Mouse (Mus musculus) activated CD4-positive, CD25-positive, alpha-beta regulatory T cell, adult 9 weeks (primary cell): ENCODE data around the gene Asgr1. TPM values are rescaled to one million over a fixed set of nuclear protein-coding genes. Genes with fewer than 3 reads are reported as not detected.

Experiments
- polyA plus RNA-seq: library from polyadenylated mRNA; unstranded; fragments of 100-300 nt; shearing (Covaris generic); gene quantifications from one replicate; pipeline ENCODE4 v1.2.1, GENCODE M21; 2017

Gene Asgr1
- polyA plus RNA-seq, result not detected

GRCm38 (mm10) chr11:70053898-70054570, at the start of gene Asgr1:
TSS of gene Asgr1 (plus strand) at chr11:70054085.

GRCm38 (mm10) chr11:70014880-70015558, 38.9 kb upstream of the Asgr1 start, which contains the start of gene Acadvl:
TSS of gene Acadvl (minus strand) at chr11:70015411.

GRCm38 (mm10) chr11:70016669-70017068, 37.2 kb upstream of the Asgr1 start, which contains the start of gene Dlg4:
TSS of gene Dlg4 (plus strand) at chr11:70016942.

GRCm38 (mm10) chr11:70091986-70092783, 38.3 kb downstream of the Asgr1 start, which contains the start of gene Asgr2:
TSS of gene Asgr2 (plus strand) at chr11:70092644.

Other genes with a start within 250 kb of the Asgr1 start
- gene Tmem102, start 248.5 kb upstream of the Asgr1 start, polyA plus RNA-seq, result not detected
- not detected for gene Gm39566, start 238.8 kb upstream of the Asgr1 start, polyA plus RNA-seq
- gene Spem2, start 235.6 kb upstream of the Asgr1 start, polyA plus RNA-seq, result not detected
- gene Spem1, start 231.9 kb upstream of the Asgr1 start, polyA plus RNA-seq, result not detected
- 0.56 TPM for gene Nlgn2, start 216.3 kb upstream of the Asgr1 start, polyA plus RNA-seq
- gene Tmem256, start 215.6 kb upstream of the Asgr1 start, polyA plus RNA-seq, result 125 TPM
- 23.8 TPM for gene Plscr3, start 207.7 kb upstream of the Asgr1 start, polyA plus RNA-seq
- gene Tnk1, start 195.4 kb upstream of the Asgr1 start, polyA plus RNA-seq, result not detected
- not detected for gene Tmem95, start 176.1 kb upstream of the Asgr1 start, polyA plus RNA-seq
- gene Kctd11, start 172.7 kb upstream of the Asgr1 start, polyA plus RNA-seq, result 2.1 TPM
- gene Acap1, start 158.5 kb upstream of the Asgr1 start, polyA plus RNA-seq, result 613 TPM
- 2.8 TPM for gene 2810408A11Rik, start 153.1 kb upstream of the Asgr1 start, polyA plus RNA-seq
- gene Neurl4, start 153.0 kb upstream of the Asgr1 start, polyA plus RNA-seq, result 3.6 TPM
- 135 TPM for gene Gps2, start 140.2 kb upstream of the Asgr1 start, polyA plus RNA-seq
- gene Eif5a, start 132.1 kb upstream of the Asgr1 start, polyA plus RNA-seq, result 1,138 TPM
- not detected for gene Ybx2, start 118.3 kb upstream of the Asgr1 start, polyA plus RNA-seq
- gene Slc2a4, start 105.9 kb upstream of the Asgr1 start, polyA plus RNA-seq, result 0.31 TPM
- gene Cldn7, start 89.3 kb upstream of the Asgr1 start, polyA plus RNA-seq, result not detected
- 30.2 TPM for gene Ctdnep1, start 72.9 kb upstream of the Asgr1 start, polyA plus RNA-seq
- 70.4 TPM for gene Elp5, start 71.6 kb upstream of the Asgr1 start, polyA plus RNA-seq
- 493 TPM for gene Gabarap, start 62.9 kb upstream of the Asgr1 start, polyA plus RNA-seq
- gene Phf23, start 58.3 kb upstream of the Asgr1 start, polyA plus RNA-seq, result 114 TPM
- gene Dvl2, start 53.5 kb upstream of the Asgr1 start, polyA plus RNA-seq, result 19.7 TPM
- 120 TPM for gene Acadvl, start 38.7 kb upstream of the Asgr1 start, polyA plus RNA-seq
- 9.4 TPM for gene Dlg4, start 37.1 kb upstream of the Asgr1 start, polyA plus RNA-seq
- not detected for gene Asgr2, start 38.6 kb downstream of the Asgr1 start, polyA plus RNA-seq
- gene Mgl2, start 76.2 kb downstream of the Asgr1 start, polyA plus RNA-seq, result not detected
- gene Clec10a, start 102.1 kb downstream of the Asgr1 start, polyA plus RNA-seq, result not detected
- 0.24 TPM for gene Slc16a11, start 158.7 kb downstream of the Asgr1 start, polyA plus RNA-seq
- gene Slc16a13, start 167.0 kb downstream of the Asgr1 start, polyA plus RNA-seq, result 4.5 TPM
- 0.29 TPM for gene Bcl6b, start 175.7 kb downstream of the Asgr1 start, polyA plus RNA-seq
- 187 TPM for gene 0610010K14Rik, start 183.8 kb downstream of the Asgr1 start, polyA plus RNA-seq
- 3.3 TPM for gene Gm21988, start 185.7 kb downstream of the Asgr1 start, polyA plus RNA-seq
- 281 TPM for gene Rnasek, start 185.8 kb downstream of the Asgr1 start, polyA plus RNA-seq
- 0.27 TPM for gene Alox12, start 201.3 kb downstream of the Asgr1 start, polyA plus RNA-seq